ENCODE assay signal across 8 mouse cellular contexts in genomic region chr19:21144659-21145283, GRCm38 (mm10).
A peak's percentile ranks its signal among the peaks of the same experiment; 100 is the strongest.
DNase-seq lines count a peak whose midpoint lies in the region; ATAC-seq lines count a peak whose summit lies in the region.

No protein-coding gene starts in this region.

- DNase-seq in embryonic facial prominence, embryonic 10.5 days (ENCODE audit: low spot score): peak; percentile 73
- DNase-seq in heart, postnatal 4 days: peak; percentile 10
- DNase-seq in liver, embryonic 13.5 days: peak; percentile 0
- DNase-seq in ovary, postnatal 14 days (ENCODE audit: low spot score): no peak
- DNase-seq in frontal cortex, adult 2 months (ENCODE audit: extremely low spot score in 1 of 2, low spot score in 1 of 2): no peak

- no peak overlapping the region for H3K4me2 ChIP-seq in forebrain, embryonic 13.5 days
- H3K4me2 ChIP-seq in forebrain, embryonic 15.5 days (replicated peaks): no peak overlapping the region
- H3K4me2 ChIP-seq in liver, embryonic 13.5 days: peak overlapping the region; percentile 43

- H3K9ac ChIP-seq in forebrain, embryonic 13.5 days: no peak overlapping the region
- H3K9ac ChIP-seq in forebrain, embryonic 15.5 days (replicated peaks): no peak overlapping the region
- no peak overlapping the region for H3K9ac ChIP-seq in liver, embryonic 13.5 days

- ATAC-seq in forebrain, embryonic 13.5 days: peak; percentile 45; the same call in 1 of the 2 replicates
- ATAC-seq in forebrain, embryonic 15.5 days (replicated peaks): no peak
- ATAC-seq in liver, embryonic 13.5 days (ENCODE audit: low read depth): peak; percentile 60; the same call in 1 of the 2 replicates
- peak; percentile 97 for ATAC-seq in monocyte, adult 5-6 weeks (replicated peaks; ENCODE audit: insufficient number of reproducible peaks, low FRiP score, low TSS enrichment, poor library complexity, severe bottlenecking)

- H3K27me3 ChIP-seq in forebrain, embryonic 13.5 days: no peaks in the 10 kb centered on the region
- no peaks in the 10 kb centered on the region for H3K27me3 ChIP-seq in forebrain, embryonic 15.5 days
- no peaks in the 10 kb centered on the region; the same call in 1 of the 2 replicates for H3K27me3 ChIP-seq in embryonic facial prominence, embryonic 10.5 days (replicated peaks; ENCODE audit: low read depth, poor library complexity, severe bottlenecking)
- H3K27me3 ChIP-seq in liver, embryonic 13.5 days: no peaks in the 10 kb centered on the region

- no peaks in the 10 kb centered on the region for H3K9me3 ChIP-seq in forebrain, embryonic 13.5 days (replicated peaks)
- no peaks in the 10 kb centered on the region for H3K9me3 ChIP-seq in forebrain, embryonic 15.5 days
- no peaks in the 10 kb centered on the region for H3K9me3 ChIP-seq in embryonic facial prominence, embryonic 10.5 days
- no peaks in the 10 kb centered on the region for H3K9me3 ChIP-seq in liver, embryonic 13.5 days (replicated peaks)

- WGBS in forebrain, embryonic 13.5 days: 11% methylated on average over 13 of the region's 13 CpGs
- 12% methylated on average over 13 of the region's 13 CpGs for WGBS in forebrain, embryonic 15.5 days
- 8% methylated on average over 13 of the region's 13 CpGs for WGBS in embryonic facial prominence, embryonic 10.5 days
- 25% methylated on average over 13 of the region's 13 CpGs for WGBS in liver, embryonic 13.5 days (ENCODE audit: insufficient replicate concordance)

- no peak overlapping the region for H3K4me3 ChIP-seq in forebrain, embryonic 13.5 days
- no peak overlapping the region for H3K4me3 ChIP-seq in forebrain, embryonic 15.5 days
- 0 out of 2 replicates have a peak overlapping the region, but pooled peaks have one; percentile 23 for H3K4me3 ChIP-seq in embryonic facial prominence, embryonic 10.5 days
- H3K4me3 ChIP-seq in liver, embryonic 13.5 days (replicated peaks): no peak overlapping the region; the same call in 1 of the 2 replicates

- H3K36me3 ChIP-seq in forebrain, embryonic 13.5 days (ENCODE audit: poor library complexity, severe bottlenecking): no peaks in the 10 kb centered on the region
- H3K36me3 ChIP-seq in forebrain, embryonic 15.5 days: no peaks in the 10 kb centered on the region
- H3K36me3 ChIP-seq in embryonic facial prominence, embryonic 10.5 days (replicated peaks): no peaks in the 10 kb centered on the region
- no peaks in the 10 kb centered on the region for H3K36me3 ChIP-seq in liver, embryonic 13.5 days

- H3K27ac ChIP-seq in forebrain, embryonic 13.5 days: no peak overlapping the region
- no peak overlapping the region for H3K27ac ChIP-seq in forebrain, embryonic 15.5 days (replicated peaks)
- peak overlapping the region; percentile 40; the same call in 1 of the 2 replicates for H3K27ac ChIP-seq in embryonic facial prominence, embryonic 10.5 days (replicated peaks)
- H3K27ac ChIP-seq in liver, embryonic 13.5 days: no peak overlapping the region

- H3K4me1 ChIP-seq in forebrain, embryonic 13.5 days: peaks cover 8% of the 10 kb centered on the region; the same call in 1 of the 2 replicates
- H3K4me1 ChIP-seq in forebrain, embryonic 15.5 days: 0 out of 2 replicates have a peak, but pooled peaks cover 3% of the 10 kb centered on the region
- H3K4me1 ChIP-seq in embryonic facial prominence, embryonic 10.5 days: peaks cover 24% of the 10 kb centered on the region
- peaks cover 4% of the 10 kb centered on the region; the same call in 1 of the 2 replicates for H3K4me1 ChIP-seq in liver, embryonic 13.5 days (replicated peaks)

Comparison
In these comparisons a context has a peak if more than half of its experiments do, and no peak if none do; other contexts are left out.
1. DNase-seq: peak in embryonic facial prominence, embryonic 10.5 days (single experiment), heart, postnatal 4 days (single experiment) and liver, embryonic 13.5 days (single experiment); none in ovary, postnatal 14 days (single experiment) and frontal cortex, adult 2 months (0 of 2).